Mouse (Mus musculus) C2C12 (cell line): ENCODE measurements around the gene Zfp423.

Experiments
- CEBPB ChIP-seq: IDR thresholded peaks from one replicate; pipeline ENCODE4 v1.6.1; 2011; ENCODE audit warnings: low read depth, mild to moderate bottlenecking, control low read depth, moderate library complexity
- CTCF ChIP-seq: IDR thresholded peaks from one replicate; pipeline ENCODE4 v1.5.1; 2011; ENCODE audit not compliant: control insufficient read depth, insufficient read depth, insufficient read length

DNA sequence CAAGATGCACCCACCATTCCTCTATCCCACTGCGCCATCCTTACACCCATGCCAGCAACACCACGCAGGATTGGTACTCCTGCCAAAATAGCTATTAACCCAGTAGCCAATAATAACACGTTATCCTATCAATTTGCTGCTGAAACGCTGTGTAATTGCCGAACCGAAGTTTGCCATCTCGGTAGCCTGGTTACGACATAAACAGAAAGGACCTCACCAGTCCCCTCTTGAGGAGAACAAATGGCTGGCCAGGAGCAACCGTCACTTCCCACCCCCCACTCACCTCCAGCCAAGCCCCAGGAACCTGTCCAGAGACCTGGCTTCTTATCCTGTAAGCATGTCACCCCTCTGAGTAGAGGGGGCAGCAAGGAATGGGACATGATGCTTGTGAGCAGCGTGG is 156.0 kb downstream of the Zfp423 start:
- no peak for TF ChIP-seq CEBPB
- TF ChIP-seq CTCF = no peak
